Mouse (Mus musculus) spleen, adult 18-20 months (tissue): ENCODE data around the gene Acap2.

Experiments used
- DNase-seq, 2 experiments: peaks; one replicate each; pipeline ENCODE4 v3.0.0; 2022; ENCODE audit warnings: mixed read lengths in 2 of 2

Gene Acap2

GRCm38 (mm10) chr16:31200790-31201567 lies at the start of gene Acap2:
TSS of gene Acap2 (minus strand) at chr16:31201245.
- peak; percentile 95 to 98 for DNase-seq

DNA sequence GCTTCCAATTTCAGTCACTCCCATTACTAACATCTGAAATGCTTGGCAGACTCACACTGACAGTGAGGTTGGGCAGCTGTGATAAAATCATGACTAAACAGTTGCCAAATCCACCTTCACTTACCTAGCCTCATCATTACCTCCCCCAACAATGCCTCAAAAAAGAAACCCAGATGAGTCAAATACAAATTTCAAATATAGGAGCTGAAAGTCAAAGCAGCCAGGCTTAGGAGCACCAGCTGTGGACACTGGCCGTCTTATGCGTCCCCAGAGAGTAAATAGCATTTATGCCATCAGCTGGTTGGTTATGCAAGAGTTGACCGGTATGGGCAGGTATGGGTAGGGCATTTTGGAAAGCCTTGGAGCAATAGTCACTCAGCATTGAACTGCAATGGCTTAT lies 48.4 kb upstream of the Acap2 start:
- no peak for DNase-seq

DNA sequence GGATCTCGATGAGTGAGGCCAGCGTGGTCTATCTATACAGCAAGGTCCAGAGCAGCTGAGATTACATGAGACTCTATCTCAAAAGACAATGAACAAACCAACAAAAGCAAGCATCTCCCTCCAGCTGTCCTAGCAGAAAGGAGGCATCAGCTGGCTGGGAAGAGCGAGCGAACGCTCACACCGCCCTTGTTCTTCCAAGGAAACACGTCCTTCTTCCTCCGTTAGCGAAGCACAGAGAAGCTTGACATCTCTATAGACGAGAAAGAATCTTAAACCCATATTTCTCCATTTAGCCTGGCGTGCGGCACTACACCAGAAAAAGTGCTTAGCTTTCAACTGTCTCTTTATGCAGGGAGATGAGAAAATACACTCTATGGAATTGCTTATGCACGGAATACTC lies 47.7 kb upstream of the Acap2 start:
- DNase-seq: no peak

DNA sequence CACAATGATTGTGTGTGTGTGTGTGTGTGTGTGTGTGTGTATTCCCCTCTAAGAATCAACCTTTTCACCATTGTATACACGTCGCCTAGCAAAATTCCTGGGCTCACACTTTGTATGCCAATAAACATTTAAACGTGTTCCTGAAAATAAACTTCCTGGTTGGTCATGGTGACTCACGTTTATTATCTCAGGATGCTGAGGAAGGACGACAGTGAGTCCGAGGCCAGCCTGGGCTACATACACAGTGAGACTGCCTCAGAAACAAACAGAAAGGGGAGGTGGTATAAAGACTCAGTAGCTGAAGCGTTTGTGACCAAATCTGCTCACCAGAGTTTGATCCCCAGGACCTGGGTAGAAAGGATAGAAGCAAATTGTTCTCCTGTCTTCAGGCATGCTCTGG lies 46.4 kb upstream of the Acap2 start:
- DNase-seq: no peak

- no peak for DNase-seq
Measured at GRCm38 (mm10) chr16:31244053-31244452, 43.0 kb upstream of the Acap2 start.

DNA sequence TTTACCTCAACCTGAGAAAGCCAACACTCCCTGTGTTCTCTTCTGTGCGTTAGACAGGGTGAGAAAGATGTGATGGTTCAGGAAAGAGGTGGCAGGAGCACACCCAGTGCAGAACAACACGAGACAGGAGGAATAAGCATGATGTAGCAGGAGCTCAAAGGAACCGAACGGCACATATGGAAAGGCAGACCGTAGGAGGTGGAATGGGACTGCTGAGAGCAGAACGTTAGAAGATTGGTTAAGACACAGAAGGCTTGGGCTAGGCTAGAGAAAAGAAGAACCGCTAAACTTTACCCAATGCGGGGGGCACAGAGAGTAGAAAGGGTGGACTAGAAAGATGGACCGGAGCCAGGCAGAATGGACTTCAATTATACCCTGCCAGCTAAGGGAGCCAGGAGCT lies 40.4 kb upstream of the Acap2 start:
- DNase-seq: no peak

DNA sequence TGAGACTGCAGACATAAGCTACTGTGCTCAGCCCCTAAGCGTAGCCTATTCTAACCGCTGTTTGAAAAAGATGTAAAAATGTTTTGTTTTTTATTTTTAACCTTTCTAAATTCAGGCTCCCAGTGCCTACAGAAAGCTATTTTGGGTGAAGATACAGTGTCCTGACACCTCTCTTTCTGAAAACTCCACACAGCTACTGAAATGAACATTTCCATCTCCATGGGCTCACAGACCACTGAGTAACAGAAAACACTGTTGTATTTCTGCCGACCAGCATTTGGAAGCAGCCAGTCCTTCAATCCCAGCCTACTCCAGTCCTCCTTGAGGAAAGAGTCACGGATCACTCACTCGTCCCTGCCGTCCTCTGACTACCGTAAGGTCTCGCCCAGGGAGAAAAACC lies 39.5 kb upstream of the Acap2 start:
- no peak for DNase-seq

- DNase-seq: no peak
Measured at GRCm38 (mm10) chr16:31238281-31238680, 37.2 kb upstream of the Acap2 start.

DNA sequence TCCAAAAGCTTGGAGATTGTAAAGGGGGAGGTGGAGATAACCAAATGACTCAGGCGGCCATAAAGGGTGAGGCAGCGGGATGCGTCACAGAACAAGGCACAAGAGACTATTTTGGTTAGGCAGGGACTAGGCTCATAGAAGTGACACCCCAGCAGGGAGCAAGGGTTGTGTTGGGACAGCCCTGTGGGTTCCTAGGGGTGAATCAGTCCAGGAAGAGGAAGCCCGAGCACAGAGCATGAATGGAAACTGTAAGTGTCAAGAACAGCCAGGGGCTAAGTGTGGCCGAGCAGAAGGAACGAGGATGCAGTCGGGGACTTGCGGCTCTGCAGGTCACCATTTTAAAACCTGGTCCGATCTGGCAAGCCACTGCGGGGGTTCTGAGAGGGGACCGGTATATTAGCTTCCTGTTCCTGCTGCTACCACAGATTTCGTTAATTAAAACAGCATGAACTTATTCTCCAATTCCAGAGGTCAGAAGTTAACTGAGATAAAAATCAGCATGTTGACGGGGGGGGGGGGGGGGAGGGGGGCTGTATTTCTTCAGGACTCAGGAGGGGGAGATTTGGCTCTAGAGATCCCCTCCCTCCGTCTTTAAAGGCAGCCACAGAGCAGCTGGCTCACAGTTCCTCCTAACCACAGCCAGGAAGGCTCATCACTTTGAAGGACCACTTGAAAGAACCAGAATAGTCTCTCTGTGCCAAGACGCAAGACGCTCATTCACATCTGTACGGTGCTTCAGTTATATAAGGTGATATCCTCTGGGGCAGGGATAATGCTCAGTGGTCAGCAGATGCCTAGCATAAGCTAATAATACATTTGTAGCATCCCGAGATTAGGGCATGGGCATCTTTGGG lies 34.6 kb upstream of the Acap2 start:
- DNase-seq: peak; percentile 24 to 32

GRCm38 (mm10) chr16:31234808-31235456 lies 33.9 kb upstream of the Acap2 start:
- no peak for DNase-seq

DNA sequence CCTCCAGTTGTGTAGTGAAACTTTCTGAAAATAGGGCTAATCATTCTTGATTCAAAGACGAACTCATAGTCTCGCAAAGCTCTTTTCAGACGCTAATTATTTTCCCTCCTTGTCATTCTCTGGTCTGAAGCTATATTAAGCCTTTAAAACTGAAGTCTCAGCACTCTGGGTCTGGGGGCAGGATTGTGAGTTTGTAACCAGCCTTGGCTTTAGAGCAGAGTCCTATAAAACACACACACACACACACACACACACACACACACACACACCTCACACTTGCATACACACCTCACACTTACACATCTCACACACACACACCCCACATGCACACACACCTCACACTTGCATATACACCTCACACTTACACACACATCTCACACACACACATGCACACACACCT lies 33.3 kb upstream of the Acap2 start:
- no peak for DNase-seq

DNA sequence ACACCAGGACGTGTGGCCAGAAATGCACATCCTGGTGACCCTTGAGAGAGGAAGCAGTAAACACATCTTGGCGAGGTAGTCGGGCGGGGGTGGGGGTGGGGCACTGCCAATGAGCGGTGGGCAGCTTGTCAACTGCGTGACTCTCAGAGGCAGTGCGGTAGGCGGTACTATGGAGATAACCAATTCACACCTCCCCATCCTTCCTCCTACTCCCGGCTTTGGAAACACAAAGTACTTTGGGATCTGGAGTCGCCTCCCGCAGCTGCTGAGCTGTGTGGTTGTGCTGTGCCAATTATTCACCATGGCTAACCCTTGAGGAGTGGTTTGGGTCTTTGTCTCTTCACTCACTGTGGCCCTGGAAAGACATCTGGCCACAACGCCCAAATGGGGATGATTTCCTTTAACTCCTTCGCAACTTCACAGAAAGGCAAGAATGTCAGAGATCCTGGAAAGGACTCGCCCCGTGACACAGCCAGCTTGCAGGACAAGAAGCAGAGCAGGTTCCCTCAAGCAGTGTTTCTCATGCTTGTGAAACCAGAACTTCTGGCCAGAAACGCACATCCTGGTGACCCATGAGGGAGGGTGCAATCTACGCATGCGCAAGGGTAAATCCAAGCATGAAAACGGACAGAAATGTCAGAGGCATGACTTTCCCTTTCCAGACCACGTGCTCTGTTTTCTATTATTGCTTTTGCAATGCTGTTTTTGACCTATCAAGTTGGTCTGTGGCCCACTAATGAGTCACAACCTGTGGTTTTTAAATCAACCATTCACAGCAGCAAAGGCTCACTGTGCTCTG lies 32.7 kb upstream of the Acap2 start:
- peak; percentile 64 for DNase-seq

DNA sequence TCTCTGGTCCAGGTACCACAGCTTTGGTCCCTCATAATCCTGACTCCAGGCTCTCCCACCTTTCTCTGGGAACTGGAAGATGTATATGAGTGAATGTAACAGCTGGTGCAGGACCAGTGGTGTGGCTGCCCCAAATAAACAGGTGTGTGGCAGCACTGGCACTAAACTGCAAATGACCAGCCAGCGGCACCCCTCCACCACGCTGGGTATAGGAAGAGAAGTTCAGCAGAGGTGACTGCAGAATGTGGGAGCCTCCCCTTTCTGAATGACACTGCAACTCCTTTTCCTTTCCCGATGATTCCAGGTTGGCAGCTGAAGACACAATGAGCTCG lies 32.1 kb upstream of the Acap2 start:
- peak in 1 of 2 experiments; percentile 14 for DNase-seq

- no peak for DNase-seq
Measured at GRCm38 (mm10) chr16:31232491-31233166, 31.6 kb upstream of the Acap2 start.

- DNase-seq: no peak
Measured at GRCm38 (mm10) chr16:31231591-31231990, 30.5 kb upstream of the Acap2 start.

- DNase-seq: no peak
Measured at GRCm38 (mm10) chr16:31227746-31228145, 26.7 kb upstream of the Acap2 start.

- DNase-seq: no peak
Measured at GRCm38 (mm10) chr16:31215271-31215670, 14.2 kb upstream of the Acap2 start.

GRCm38 (mm10) chr16:31213463-31213862 lies 12.4 kb upstream of the Acap2 start:
- DNase-seq: no peak

DNA sequence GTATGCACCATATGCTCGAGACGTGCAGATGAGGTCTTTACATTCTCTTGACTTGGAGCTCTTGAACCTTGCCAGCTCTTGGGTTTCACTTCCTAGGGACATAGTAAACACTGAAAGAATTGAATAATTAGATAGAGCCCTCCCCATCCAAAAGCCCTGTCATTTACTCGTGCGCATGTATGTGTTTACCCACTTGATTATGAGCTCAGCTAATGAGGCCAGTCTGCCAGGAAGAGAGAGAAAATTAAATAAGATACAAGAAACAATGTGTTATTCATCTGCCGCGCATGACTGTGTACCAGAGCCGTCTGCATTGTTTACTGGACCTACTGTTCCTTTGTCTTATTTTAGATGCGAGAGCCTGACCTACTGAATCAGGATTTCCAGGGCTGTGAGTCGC lies 10.5 kb upstream of the Acap2 start:
- no peak for DNase-seq

DNA sequence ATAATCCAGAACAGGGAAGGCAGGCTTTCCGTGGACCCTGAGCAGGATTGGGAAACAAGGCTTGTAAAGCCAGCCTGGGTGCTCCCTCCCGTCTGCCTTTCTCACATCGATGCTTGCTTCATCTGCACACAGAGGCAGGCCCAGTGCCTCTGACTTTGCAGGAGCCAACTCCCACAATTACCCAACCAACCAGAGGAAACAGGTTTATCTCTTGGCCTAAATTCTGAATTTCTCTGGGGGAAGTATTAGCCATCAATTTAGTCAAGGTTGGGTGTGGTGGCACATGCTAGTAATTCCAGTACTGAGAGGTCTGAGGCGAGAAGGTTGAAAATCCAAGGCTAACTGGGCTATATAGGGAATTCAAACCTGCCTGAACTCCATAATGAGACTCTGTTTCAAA lies 9.4 kb upstream of the Acap2 start:
- DNase-seq: no peak

GRCm38 (mm10) chr16:31209911-31210310 lies 8.9 kb upstream of the Acap2 start:
- no peak for DNase-seq

GRCm38 (mm10) chr16:31205726-31206125 lies 4.7 kb upstream of the Acap2 start:
- DNase-seq: peak in 1 of 2 experiments; percentile 0
